15 mouse cellular contexts compared by ENCODE assay signal in the genomic region with DNA sequence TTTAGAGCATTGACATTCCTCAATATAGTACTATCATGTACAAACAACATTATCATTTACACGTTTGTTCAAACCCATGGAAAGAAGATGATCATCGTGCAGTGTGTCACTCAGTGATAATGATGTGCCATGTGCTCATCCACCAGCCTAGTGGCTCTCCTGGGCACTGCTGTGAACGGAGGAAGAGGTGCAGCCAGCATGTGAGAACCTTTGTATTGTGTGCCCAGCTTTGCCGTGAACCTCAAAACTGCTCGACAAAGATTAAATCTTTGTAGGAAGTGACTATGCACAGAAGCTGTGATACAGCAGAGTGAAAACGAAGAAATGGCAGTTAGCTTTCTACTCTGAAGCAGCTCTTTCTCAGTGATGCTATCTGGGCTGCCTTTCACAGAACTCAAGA. TPM values are rescaled to one million over a fixed set of nuclear protein-coding genes. Genes with fewer than 3 reads are reported as not detected.
A peak's percentile ranks its signal among the peaks of the same experiment; 100 is the strongest.
DNase-seq lines count a peak whose midpoint lies in the region; ATAC-seq and TF ChIP-seq lines count a peak whose summit lies in the region.
"Had no signal": no experiment of that assay in that cellular context is flagged by ENCODE, and none has a peak within 500 bp of the region (broad histone marks: within the 10 kb centered on the region; RNA-seq: fewer than 3 reads in every experiment).

No protein-coding gene starts in this region.

- no peaks in the 10 kb centered on the region for H3K27me3 ChIP-seq in heart, adult 2 months (ENCODE audit: control insufficient read depth, insufficient read depth, low read length)
- no peaks in the 10 kb centered on the region for H3K27me3 ChIP-seq in kidney, embryonic 15.5 days
- H3K27me3 ChIP-seq: hindbrain, embryonic 15.5 days had no signal

- H3K4me3 ChIP-seq in heart, adult 2 months = no peak overlapping the region
- no peak overlapping the region for H3K4me3 ChIP-seq in kidney, embryonic 15.5 days (replicated peaks)
- H3K4me3 ChIP-seq: hindbrain, embryonic 15.5 days had no signal

- H3K4me1 ChIP-seq in heart, adult 2 months (ENCODE audit: control insufficient read depth, insufficient read depth, low read length) = peaks cover 14% of the 10 kb centered on the region
- H3K4me1 ChIP-seq in kidney, embryonic 15.5 days = peaks cover 2% of the 10 kb centered on the region; the same call in 1 of the 2 replicates
- H3K4me1 ChIP-seq: hindbrain, embryonic 15.5 days had no signal

- H3K79me2 ChIP-seq in heart, adult 2 months (replicated peaks; ENCODE audit: control insufficient read depth, insufficient read depth, low read length) = peaks cover 14% of the 10 kb centered on the region

- no peak for TF ChIP-seq EP300 in heart, adult 2 months (IDR thresholded peaks at IDR 0.05; ENCODE audit: insufficient read depth, low read depth, low read length)

- H3K9ac ChIP-seq in heart, adult 2 months (ENCODE audit: low read depth, low read length) = no peak overlapping the region
- no peak overlapping the region for H3K9ac ChIP-seq in kidney, embryonic 15.5 days
- H3K9ac ChIP-seq: hindbrain, embryonic 15.5 days had no signal

- ATAC-seq in granulocyte monocyte progenitor cell, adult 5-6 weeks (replicated peaks; ENCODE audit: poor library complexity, severe bottlenecking) = peak; percentile 57
- ATAC-seq in megakaryocyte, adult 5-6 weeks (ENCODE audit: poor library complexity, severe bottlenecking) = peak; percentile 78
- ATAC-seq in kidney, embryonic 15.5 days (replicated peaks; ENCODE audit: low FRiP score) = no peak
- ATAC-seq: forebrain, embryonic 16.5 days had no signal

- peaks cover 18% of the 10 kb centered on the region for H3K36me3 ChIP-seq in heart, adult 2 months (ENCODE audit: control insufficient read depth, insufficient read depth, low read length)
- no peaks in the 10 kb centered on the region for H3K36me3 ChIP-seq in kidney, embryonic 15.5 days
- H3K36me3 ChIP-seq: hindbrain, embryonic 15.5 days had no signal

- H3K4me2 ChIP-seq in kidney, embryonic 15.5 days = no peak overlapping the region
- H3K4me2 ChIP-seq: hindbrain, embryonic 15.5 days had no signal

- no peak overlapping the region for H3K27ac ChIP-seq in heart, adult 2 months
- H3K27ac ChIP-seq in kidney, embryonic 15.5 days = no peak overlapping the region
- H3K27ac ChIP-seq: hindbrain, embryonic 15.5 days had no signal

- intact Hi-C loops in heart, adult 2 months (cut with DNase I) = no loop called here

- peak; percentile 22 for TF ChIP-seq CTCF in heart, adult 2 months (IDR thresholded peaks at IDR 0.05)

- no peak for DNase-seq in heart, adult 2 months
- no peak for DNase-seq in heart, adult 9 months (ENCODE audit: low spot score in 2 of 2)
- DNase-seq in thymus, postnatal 36 days = peak; percentile 28 to 43
- no peak for DNase-seq in adrenal gland, postnatal 4 days (ENCODE audit: low spot score in 2 of 2)
- DNase-seq in cerebellum, adult 11 months = no peak
- DNase-seq: adrenal gland, postnatal 36 days; cerebellum, postnatal 25 days; kidney, postnatal 36 days; lung, postnatal 4 days; retina, postnatal 1 day had no signal

- TF ChIP-seq POLR2A in heart, adult 2 months (IDR thresholded peaks at IDR 0.05; ENCODE audit: insufficient read depth, low read depth, low read length) = no peak

- WGBS in heart, adult 2 months = 46% methylated on average over 6 of the region's 6 CpGs
- 76% methylated on average over 6 of the region's 6 CpGs for WGBS in kidney, embryonic 15.5 days

- H3K9me3 ChIP-seq in kidney, embryonic 15.5 days (replicated peaks) = no peaks in the 10 kb centered on the region
- H3K9me3 ChIP-seq: hindbrain, embryonic 15.5 days had no signal

RNA-seq across cellular contexts. Expression of a gene that starts 32.6 kb away (rescaled TPM):
- 100 to 1,000 TPM; 101 to 113 TPM for total RNA-seq in heart, adult 2 months (2021)
- 12.8 and 34.5 TPM in 2 replicates for polyA plus RNA-seq in heart, adult 2 months (2012; rRNA removed)
- total RNA-seq in granulocyte monocyte progenitor cell, adult 5-6 weeks (2014; fragmentation: Nextera tagmentation) = 93.1 and 98.0 TPM in 2 replicates
- total RNA-seq in granulocyte monocyte progenitor cell, adult 5-6 weeks (2017) = 138 and 144 TPM in 2 replicates
- 278 and 301 TPM in 2 replicates for total RNA-seq in megakaryocyte, adult 5-6 weeks (2015)
- total RNA-seq in megakaryocyte, adult 5-6 weeks (2017) = 210 and 223 TPM in 2 replicates
- polyA plus RNA-seq in kidney, embryonic 15.5 days (2015; fragmentation: Nextera tagmentation; extraction: Ambion mirVana) = 111 and 113 TPM in 2 replicates
- total RNA-seq in adrenal gland, postnatal 4 days (2021) = 100 to 1,000 TPM; 170 to 173 TPM

Comparison
In these comparisons a context has a peak if more than half of its experiments do, and no peak if none do; other contexts are left out.
1. DNase-seq: peak in thymus, postnatal 36 days (2 of 2); none in heart, adult 2 months (0 of 2), heart, adult 9 months (0 of 2), adrenal gland, postnatal 4 days (0 of 2) and cerebellum, adult 11 months (single experiment).